Mouse (Mus musculus): ENCODE data around the gene Nlgn1.
A peak's percentile ranks its signal among the peaks of the same experiment; 100 is the strongest.

Nlgn1 gene

DNA sequence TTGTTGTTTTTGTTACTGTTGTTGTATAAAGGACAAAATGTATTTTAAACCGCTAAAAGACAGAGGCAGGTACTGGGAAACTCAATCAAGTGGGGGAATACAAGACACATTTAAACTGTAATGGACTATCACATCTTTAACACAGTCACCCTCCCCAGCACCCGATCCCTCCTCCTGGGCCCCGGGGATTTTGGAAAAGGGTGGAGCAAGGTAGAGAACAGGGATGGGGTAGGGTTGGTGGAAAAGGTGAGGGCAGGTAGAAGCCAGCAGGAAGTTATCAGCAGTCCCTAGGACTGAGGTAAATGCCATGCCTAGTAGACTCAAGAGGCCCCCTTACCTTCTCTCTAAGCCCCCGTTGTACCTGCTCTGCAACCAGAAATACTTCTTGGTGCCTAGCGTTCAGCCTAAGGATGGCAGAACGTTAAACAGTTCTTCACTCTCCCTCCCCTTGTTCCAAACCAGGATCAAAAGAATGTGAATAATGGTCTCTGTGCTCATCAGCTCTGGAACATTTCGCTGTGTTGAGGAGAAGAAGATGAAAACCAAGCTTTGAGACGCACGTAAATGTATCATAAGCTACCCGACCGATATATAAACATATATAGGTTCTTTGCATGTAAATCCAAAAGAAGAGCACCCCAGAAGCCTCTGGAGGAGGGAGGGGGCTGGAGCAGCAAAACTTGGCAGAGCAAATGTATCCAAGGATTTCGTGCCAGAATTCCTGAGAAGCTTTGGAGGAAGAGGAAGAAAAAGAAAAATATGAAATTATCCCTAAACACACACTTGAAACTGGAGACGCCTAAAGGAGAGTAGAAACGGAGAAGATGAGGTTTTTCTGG lies at the start of gene Nlgn1:
Nlgn1 (minus strand) TSS at position 61 of the 839 bp plus-strand sequence.
- no peak for DNase-seq

DNA sequence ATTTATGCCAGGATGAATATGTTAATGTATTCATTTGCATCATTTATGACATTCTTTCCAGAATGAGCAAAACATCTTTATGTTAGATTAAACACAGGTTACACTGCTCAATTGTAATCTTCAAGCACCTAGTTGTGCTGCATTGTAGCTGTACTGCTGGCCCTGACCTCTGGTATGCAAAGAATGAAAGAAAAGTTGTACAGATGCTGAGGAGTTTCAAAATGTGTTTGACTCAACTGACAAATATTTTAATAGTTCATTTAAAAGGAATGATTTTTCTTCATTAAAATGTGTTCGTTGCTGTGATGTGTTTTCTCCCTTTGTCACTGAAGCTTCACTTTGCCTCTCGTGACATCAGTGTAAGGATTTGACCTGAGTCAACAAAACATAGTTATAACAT lies 46.0 kb upstream of the Nlgn1 start:
- no peak for DNase-seq

DNA sequence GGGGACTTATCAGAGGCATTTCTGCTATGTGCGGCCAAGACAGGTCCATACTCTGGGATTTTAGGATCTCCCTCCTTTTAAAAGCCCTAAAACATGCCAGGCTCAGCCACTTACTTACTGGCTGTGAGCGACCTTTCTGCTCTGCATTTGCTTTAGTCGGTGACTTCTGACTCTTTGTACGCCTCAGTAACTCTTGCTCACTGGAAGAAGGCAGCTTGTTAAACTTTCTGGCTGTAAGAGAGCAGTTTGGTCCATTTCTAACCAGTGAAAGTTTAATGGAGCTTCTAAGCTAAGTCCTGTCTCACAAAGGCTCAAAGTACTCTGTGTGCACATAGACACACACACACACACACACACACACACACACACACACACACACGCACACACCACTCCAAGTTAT lies 22.8 kb upstream of the Nlgn1 start:
- peak in 1 of 2 experiments; percentile 4 for DNase-seq

DNA sequence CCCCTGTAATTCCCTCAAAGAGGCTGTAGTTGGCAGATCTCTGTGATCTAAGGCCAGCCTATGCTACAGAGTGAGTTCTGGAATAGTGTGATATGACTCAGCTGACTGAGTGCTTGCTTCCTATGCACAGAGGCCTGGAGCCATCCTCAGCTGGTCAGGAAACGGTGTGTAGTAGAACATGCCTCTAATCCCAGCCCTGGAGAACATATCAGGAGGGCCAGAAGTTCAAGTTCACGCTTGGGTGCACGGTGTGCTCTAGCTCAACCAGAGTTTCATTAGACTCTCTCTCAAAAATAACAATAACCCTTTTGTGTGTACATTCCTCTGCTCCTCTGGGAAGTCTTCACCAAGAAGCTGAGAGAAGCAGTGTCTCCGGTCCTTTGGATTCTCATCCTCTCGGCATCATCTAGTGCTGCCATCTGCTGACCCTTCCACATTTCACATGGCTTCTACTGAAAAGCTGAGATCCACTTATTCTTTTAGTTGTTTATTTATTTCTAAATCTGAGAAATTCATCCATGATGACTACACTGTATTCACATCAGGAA lies 22.3 kb upstream of the Nlgn1 start:
- peak; percentile 11 to 27 for DNase-seq

DNA sequence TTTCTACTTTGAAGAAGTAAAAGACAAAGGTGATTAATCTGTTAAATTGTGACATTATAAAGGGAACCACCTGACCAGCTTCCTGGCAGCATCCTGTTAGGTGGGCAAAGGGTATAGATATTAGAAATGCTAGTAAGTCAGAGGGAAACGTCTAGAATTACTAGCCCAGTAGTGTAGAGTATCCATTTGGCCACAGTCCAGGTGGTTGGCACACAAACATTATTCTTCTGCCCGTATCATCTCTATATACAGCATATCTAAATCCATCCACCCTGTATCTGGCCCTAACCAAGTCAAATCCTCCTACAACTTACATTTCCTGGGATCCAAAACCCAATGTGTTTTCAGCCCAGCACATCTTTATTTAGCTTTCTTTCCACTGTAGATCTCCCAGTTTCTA lies 5.2 kb upstream of the Nlgn1 start:
- no peak for DNase-seq

DNA sequence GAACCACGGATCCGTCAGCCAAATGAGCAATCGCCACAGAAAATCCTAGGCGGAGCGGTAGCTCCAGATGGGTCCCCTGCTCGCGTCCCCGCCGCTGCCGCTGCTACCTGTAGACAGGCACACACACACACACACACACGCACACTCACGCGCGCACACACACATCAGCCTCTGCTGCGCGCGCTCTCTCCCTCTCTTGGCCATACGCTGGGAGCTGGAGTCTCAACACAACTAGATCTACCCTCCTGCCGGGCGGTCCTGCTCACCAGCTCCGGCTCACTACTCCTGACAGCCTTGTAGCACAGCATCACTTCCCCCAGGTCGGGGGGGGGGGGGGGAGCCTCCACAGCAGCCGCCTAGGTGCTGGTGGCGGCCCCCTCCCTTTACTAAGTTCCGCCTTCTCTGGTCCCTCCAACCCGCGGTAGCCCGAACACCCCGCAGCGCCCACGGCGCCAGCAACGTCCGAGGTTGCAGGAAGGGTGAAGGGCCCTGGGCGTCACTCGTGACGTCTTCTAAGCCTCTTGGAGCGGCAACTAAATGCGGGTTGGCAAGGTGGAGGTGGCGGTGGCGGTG lies 1.1 kb upstream of the Nlgn1 start:
- DNase-seq = peak; percentile 26 to 40

DNA sequence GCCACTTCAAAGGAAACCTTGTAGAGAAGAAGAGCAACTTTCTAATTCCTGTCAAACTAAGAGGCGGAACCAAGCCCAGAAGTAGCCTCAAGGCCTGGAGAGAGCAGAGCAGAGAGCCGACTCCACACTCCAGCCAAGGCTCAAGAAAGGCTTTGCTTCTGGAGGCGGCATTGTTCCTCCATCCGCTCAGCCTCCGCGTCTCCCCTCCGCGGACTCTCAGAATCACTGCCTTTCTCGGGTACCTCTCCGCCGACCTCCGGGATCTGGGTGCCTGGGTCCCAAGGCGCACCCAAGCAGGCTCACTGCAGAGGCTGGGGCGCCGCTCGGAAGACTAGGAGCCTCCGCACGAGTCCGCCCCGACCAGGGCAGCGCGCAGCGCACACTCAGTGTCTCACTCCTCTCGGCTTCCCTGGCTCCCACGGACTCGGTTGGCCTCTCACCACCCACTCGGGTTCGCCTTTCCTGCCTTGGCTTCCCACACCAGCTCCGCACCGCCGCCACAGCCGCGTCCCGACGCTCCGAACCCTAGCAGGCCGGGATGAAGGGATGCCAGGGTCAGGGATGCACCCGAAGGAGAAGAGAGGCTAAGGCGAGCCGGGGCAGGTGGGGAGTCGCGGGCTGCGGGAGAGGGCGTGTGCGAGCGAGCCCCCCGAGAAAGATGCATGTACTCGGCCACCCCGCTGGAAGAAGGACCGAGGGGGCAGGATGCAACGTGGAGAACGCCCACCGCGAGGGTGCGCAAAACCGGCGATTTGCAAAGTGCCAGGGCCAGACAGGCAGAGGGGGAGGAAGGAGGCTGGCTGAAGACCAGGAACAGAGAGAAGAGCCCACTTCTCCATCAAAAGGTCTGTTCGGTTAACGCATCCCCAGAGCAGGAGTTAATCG lies 841 bp downstream of the Nlgn1 start:
- DNase-seq = peak; percentile 41 to 47

DNA sequence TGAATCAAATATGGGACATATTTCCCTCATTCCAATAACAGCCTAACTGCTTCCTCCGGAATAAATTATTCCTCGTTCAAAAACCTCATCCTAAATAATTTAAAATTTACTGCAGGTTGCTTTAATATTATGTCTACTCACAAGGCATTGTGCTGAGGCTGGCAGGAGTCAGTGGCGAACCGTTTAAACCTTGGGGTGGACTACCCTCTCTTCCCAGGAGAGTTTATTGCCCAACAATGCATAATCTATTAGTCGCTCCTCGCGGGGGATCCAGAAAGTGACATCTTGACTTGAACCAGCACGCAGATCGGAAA lies 1.4 kb downstream of the Nlgn1 start:
- no peak for DNase-seq

DNA sequence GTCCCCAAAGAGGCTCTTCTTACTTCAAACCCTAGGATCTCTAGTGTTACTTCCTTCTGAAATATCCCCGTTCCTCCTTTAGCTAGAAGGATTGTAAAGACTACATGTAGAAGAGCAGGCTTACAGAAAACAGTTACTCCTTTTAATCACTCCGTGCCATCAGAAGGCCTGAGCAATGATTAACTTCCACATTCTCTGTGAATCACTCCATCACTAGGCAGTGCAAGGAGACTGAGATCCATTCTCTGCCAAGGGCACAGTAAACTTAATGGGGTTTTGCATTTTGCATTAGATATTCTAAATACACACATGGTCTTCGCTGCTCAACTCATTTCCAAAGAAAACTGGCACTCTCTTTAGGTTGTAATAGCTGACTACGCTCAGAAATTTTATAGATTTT lies 2.2 kb downstream of the Nlgn1 start:
- no peak for DNase-seq

DNA sequence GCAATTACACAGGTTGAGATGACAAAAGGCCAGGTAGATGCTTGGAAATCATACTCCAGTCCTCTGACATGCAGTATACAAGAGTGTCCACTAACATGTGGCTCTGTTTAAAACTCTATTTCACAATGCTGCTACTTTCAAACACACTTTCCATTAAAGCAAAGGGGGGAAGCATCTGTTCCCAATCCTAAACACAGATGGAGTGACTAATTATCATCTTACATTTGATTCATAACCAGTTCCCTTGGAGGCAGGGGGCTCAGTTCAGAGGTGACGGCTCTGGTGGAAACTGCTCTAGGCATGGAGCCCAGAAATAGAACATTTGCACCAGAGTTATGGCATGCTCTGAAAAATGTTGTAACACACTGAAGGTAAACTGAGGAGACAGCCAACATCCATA lies 7.8 kb downstream of the Nlgn1 start:
- no peak for DNase-seq

DNA sequence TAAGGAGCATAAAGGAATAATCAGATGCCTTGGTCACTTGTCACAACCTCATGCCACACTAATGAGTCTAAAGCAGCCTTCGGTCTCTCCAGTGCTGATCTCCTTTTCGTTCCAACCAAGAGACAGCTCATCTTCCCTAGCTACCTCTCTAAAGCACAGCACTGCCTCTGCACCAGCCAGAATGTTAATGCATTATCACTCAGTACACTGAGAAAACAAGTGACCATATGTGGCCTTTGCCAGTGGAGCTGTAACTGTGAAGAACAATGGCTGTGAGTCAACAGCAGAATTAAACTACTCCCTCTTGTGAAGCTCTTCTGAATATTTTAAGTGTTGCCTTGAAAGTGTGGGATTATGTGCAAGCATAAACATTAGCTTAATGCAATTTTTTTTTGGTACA lies 14.9 kb downstream of the Nlgn1 start:
- no peak for DNase-seq

DNA sequence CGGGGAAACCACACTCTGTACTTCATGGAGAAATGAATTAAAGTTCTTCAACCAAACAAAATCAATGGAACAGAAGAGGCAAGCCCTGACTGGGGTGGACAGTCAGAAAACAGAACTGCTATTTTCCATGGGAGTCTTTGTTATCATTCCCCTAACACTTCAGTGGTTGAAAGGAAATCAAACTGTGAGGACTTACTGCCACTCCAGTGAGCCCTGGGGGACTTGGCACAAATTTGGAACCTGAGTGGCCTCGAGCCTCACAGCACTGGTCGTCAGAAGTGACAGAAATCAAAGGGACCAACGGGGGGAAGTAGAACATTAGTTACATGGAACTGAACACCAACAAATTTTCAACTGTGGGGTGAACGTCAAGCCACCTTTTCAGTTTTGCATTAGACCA lies 34.4 kb downstream of the Nlgn1 start:
- DNase-seq = no peak

DNA sequence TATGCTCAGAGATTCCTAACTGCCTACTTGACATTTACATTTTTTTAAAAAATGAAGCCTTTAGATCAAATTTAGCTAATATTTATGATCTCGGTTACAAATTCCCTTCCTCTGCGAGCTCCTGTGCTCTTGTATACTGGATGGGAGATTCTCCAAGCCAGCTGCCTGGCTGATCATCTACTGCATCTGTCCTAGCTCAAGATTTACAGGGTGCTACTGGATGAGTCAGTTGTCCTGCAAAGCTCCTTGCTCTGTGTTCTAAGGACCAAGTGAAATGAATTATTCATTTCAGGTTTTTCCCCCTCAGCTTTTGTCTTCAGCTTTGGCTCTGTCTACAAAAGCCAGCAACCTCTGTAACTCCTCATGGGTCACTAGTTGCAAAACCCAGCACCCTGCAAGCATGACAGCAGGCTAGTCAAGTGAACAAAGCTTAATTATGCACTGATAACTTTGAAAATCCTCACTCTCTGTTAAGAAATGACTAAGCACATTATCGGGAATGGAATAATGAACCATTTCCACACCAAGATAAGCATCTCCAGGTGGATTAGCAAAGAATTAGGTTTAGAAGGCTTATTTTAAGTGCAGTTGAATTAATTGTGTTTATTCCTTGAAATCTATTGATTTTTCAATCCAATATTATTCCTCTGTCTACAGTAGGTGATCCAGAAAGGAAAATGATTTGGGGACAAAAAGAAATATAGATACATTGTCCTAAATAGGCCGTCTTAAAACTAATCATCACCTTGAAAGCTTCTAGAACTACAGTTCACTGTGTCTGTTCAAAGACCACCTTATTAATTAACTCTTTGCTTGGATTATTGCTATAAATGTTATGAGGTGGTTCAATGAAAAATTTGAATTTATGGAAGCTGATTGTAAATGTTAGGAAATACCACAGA lies 61.1 kb downstream of the Nlgn1 start:
- no peak for DNase-seq

DNA sequence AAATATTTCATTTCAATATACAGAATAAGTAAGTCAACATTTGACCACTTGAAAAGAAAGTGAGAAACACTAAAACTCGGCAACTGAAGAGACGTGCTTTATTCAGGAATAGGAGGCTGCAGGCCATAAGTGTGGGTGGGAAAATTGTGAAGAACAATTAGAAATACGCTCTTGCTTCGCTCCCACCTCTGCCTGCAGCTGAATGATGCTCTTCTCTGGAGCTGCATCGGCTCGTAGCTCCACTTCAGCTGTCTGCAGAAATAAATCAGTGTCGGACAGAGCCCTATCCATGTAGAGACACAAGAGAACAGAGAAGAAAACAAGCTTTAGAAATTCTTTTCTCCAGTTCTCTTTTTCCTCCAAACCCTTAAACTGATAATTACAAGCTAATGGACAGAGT lies 85.7 kb downstream of the Nlgn1 start:
- no peak for DNase-seq

DNA sequence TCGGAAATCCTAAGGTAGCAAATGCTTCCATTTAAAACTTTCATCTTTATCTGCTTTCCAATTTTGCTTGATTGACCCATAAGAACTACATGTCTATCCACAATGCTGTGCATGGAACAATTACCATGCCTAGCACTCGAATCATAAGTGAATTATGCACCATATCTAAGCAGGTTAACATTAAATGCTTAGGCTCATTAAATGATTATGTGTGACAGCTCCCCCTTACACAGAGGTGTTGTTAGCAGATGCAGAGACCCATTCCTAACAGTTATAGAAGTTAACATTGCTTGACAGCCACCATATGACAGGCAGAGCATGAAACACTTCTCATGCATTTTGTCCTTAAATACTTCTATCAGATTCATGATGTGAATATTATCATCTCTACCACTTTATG lies 89.0 kb downstream of the Nlgn1 start:
- DNase-seq = no peak

DNA sequence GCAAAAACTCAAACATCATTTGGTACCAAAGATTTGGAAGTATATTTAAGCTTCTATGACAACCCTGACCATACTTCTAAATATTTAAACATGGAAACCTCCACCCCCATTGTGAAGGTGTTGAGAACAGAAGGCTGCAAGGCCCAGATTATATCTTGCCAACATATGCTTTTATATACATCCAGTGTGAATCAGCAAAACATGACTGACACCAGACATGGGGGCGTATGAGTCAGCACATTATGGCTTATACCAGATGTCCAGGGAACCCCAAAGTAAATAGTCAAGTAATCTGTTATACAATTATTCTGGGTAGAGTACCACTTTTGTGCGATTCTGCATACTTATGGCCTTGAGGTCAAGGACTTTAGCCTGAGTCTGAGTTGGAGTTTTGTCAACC lies 102.3 kb downstream of the Nlgn1 start:
- no peak for DNase-seq

DNA sequence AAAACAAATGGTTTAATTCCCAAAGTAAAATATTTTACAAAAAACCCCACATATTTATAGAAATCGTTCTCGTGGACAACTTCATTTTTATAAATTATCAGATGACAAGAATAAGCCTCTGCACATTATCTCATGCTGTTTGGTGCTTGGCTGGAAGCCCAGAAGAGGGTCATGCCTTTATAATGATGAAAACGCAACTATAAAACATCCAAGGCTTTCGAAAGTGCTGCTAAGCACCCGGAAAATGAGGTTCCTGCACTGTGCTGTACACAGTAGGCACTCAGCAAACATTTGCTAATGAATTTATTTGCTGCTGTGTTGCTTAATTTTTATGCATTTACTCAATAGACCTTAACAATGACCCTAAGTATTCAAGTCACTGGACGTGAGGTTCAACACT lies 103.4 kb downstream of the Nlgn1 start:
- DNase-seq = peak; percentile 58 to 61

DNA sequence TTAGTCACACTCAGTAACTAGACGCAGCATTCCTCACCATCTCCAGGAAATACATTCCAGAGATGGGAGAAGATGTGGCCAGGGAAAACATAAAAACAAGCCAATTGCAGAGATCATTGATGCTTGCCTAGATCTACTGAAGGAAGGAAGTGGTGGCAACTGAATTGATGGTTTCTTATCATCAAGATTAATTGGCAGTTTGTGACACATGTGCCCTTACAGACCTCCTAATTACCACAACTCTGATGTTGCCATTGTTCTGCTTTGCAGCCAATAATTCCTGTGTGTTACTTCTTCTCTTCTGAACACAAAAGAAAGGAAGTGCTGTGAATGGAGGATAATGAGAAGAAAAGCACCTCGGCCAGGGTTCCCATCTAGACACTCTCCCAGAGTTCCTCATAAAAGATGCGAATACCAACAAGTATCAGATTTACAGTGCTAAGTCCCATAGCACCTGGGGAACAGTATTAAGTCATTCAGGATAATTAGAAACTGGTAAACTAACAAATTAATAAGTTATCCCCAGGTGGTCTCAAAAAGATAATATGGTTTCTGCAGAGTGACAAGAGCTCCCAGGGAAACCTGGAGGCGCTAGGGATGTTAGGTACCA lies 104.0 kb downstream of the Nlgn1 start:
- no peak for DNase-seq

DNA sequence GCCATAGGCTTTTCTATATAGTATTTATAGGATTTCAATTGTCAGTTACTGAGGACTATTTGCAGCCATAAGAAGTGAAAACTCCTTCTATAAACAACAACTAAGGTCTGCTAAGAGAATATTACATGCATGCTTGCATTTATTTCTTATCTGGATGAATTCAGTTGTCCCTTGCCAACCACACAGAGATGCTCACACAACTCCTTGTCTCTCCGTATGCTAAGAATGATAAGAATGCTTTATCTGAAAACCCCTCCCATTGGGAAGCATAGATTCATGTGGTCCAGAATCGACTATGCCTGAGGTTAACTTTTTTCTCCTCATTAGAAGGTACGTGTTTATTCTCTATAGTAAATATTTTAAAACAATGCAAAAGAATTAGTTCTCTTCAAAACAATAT lies 108.8 kb downstream of the Nlgn1 start:
- no peak for DNase-seq

DNA sequence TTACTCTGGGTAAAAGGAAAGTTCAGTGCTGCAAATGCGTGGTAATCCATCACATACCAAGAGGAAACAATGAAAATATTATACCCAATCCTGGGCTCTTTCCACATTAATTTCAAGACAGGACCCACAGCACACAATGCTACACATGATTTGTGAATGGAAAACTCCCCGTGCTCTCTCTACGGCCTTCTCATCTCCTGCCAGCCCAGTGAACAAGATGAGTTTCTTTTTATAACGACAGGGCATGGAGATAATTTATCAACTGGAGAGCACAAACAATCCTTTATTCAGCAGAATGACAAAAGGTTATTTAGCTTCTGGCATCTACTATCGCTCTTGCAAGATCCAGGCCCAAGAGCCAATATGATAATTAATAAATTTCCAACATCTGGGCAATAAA lies 116.0 kb downstream of the Nlgn1 start:
- no peak for DNase-seq

DNA sequence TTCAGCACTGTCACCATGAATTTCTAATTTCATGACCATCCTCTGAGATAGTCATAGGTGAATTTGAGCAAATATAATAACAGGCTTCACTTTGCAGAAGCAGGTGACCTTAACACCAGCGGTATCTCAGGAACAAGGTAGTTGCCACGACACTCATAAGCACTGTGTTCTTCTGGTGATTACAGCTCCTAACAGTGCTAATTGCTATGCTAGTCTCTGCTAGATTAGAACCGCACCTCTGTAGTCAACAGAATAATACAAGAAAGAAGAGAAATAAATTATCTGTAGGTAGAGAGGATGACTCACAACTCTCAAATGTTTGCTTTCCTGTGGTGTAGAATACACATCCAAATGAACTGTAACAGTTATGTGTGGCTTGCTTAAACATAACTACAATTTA lies 129.6 kb downstream of the Nlgn1 start:
- no peak for DNase-seq

DNA sequence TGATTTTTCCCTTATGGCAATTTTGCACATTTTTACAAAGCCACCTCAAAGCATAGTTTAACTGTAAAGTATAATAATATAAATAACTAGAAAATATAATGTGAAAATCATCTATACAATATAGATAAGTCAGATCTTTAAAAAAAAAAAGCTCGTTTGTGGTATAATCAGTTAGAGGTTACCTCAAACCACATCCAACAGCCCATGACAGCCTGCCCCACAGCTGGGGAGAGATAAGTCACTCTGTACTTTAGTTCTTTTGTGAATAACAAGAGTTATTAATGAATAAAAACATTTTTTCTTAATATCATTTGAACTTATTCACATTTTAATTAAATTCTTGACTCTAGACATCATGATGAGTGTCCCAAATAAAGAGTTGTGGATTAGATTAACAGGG lies 130.8 kb downstream of the Nlgn1 start:
- no peak for DNase-seq

All from kidney, postnatal 4 days (tissue).